Mouse (Mus musculus) gastrocnemius, postnatal 14 days (tissue): ENCODE data around the gene Dao. TPM values are rescaled to one million over a fixed set of nuclear protein-coding genes. Genes with fewer than 3 reads are reported as not detected.

Source experiments
- DNase-seq: peaks from one replicate; pipeline ENCODE4 v3.0.0; 2021; ENCODE audit warnings: mixed read lengths
- intact Hi-C: fragments of 180-260 bp; cut with DNase I; formaldehyde crosslinking; loops from one replicate; pipeline ENCODE4 v1.15.1; 2025; ENCODE audit warnings: low total_unique reads
- total RNA-seq, 2 experiments: library from RNA; stranded (reverse); gene quantifications; 2 replicates each; pipeline ENCODE4 v1.2.3; 2021

The Dao gene
- total RNA-seq, 2 experiments from 2014 or later, result not detected

DNA sequence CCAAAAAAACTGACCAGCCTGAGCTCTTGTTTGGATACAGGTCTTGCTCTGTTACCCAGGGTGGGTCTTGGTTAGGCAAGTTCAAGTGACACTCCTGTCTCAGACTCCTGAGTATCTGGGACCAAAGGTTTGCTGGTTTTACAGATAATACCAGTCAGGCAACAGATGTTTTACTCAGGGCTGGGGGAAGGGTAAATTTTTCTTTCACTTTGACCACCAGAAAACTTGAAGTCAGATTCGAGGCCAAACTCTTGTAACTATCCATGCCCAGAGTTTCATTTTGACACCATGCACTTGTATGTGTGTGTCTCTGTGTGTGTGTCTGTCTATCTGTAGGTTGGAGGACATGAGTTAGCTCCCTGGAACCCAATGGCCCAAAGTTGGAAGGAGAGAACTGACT lies 23.0 kb upstream of the Dao start:
- no peak for DNase-seq
- intact Hi-C loops, result no loop called here

GRCm38 (mm10) chr5:113981171-113981570 lies 22.3 kb upstream of the Dao start:
- no peak for DNase-seq
- intact Hi-C loops, result no loop called here

- intact Hi-C loops, result no loop called here
These were observed 21.7 kb upstream of the Dao start for GRCm38 (mm10) chr5:113981843-113982242.

GRCm38 (mm10) chr5:113983541-113983940 lies 20.0 kb upstream of the Dao start:
- intact Hi-C loops, result no loop called here
- DNase-seq, result no peak

More at GRCm38 (mm10) chr5:113981843-113982242, 21.7 kb upstream of the Dao start:
- DNase-seq, result no peak

GRCm38 (mm10) chr5:113984025-113984740 lies 19.3 kb upstream of the Dao start:
- intact Hi-C loops, result no loop called here

GRCm38 (mm10) chr5:113985737-113986136 lies 17.8 kb upstream of the Dao start:
- DNase-seq, result no peak
- intact Hi-C loops, result no loop called here

More at GRCm38 (mm10) chr5:113984025-113984740, 19.3 kb upstream of the Dao start:
- DNase-seq, result no peak

- intact Hi-C loops, result no loop called here
- DNase-seq, result peak; percentile 77
These were observed 17.1 kb upstream of the Dao start for GRCm38 (mm10) chr5:113986182-113986961.

- no peak for DNase-seq
- intact Hi-C loops, result no loop called here
These were observed 14.0 kb upstream of the Dao start for GRCm38 (mm10) chr5:113989437-113990024.

DNA sequence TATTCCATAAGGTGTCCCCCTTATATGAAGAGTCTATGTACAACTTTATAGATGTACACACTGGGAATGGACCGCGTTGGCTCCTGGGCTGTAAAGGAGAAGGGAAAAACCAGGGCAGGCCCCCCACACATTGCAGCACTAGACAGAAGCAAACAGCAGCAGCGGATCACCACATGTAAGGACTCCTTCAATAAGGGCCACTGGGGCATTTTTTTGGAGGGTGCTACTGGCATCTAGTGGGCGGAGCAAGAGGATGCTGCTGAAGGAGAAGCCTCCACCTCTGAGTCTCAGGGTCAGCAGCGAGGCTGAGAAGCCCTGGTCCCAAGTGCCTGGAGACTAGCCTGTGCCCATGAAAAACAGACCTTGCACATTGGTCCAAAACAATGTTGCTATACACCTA lies 12.9 kb upstream of the Dao start:
- intact Hi-C loops, result no loop called here
- no peak for DNase-seq

DNA sequence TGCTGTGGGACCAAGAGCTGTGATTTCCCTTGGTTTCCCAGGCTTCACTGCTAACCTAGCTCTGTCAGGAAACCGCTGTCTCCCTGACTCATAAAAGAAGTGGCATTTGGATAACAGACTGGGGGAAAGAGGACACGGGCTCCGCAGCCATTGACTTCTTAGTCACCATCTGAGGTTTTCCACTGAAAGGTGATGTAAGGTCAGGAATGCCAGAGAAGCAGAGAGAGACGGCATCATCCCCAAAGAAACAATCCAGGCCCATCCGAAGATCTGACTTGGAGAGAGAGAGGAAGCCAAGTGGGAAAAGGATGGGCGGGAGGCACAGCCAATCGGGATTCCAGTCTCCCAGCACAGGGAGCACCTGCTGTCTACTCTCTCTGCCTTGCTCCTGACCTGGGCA lies 12.4 kb upstream of the Dao start:
- intact Hi-C loops, result no loop called here

GRCm38 (mm10) chr5:113992339-113992831 lies 11.1 kb upstream of the Dao start:
- intact Hi-C loops, result no loop called here
- DNase-seq, result peak; percentile 54

More for the DNA sequence above, 12.4 kb upstream of the Dao start:
- no peak for DNase-seq

- DNase-seq, result peak; percentile 64
These were observed 10.4 kb upstream of the Dao start for GRCm38 (mm10) chr5:113993031-113993486.

DNA sequence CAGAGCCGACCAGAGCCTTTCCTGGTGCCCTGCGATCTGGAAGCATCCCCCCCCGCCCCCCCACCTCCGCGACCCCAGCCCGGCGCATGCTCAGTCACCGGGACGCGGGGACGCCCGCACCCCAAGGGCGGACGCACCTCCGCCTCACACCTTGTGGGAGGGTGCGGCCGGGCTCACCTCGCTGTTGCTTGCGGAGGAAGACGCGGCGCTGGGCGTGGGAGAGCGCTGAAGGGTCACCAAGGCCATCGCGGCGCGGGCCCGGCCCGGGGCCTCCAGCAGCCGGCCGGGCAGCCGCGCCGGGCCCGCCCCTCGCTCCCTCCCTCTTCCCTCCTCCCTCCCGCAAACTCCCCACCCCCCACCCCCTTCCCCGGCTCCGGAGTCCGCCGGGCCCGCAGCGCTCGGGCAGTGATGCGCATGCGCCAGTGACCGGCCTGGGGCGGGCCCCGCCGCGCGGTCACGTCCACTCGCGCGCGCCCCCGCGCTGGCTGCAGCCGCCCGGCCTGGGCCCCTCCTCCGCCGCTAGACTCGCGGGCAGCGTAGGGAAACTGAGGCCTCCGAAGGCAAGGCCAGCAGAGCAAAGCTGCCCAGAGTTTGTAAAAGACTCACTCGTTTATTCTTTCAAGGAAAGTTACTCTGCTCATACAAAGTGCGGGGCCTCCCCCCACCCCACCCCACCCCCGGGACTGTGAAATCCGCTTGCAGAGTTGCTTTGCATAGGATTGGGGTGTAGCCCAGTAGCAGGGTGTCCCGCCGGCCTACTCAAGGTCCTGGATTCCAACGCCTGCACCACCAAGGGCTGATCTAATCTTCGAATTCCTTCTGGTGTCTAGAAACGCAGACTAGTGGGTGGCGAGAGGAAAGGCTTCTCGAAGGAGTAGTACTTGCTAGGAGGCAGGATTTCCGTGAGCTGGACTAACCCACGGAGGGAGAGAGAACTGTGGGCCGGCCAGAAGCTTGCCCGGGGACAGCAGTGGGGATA lies 9.7 kb upstream of the Dao start, which contains the start of gene Ssh1:
TSS of gene Ssh1 (minus strand) at position 408 of the 979 bp plus-strand sequence.
- intact Hi-C loops, result no loop called here
- peak; percentile 92 for DNase-seq

More at GRCm38 (mm10) chr5:113993031-113993486, 10.4 kb upstream of the Dao start:
- intact Hi-C loops, result no loop called here

- DNase-seq, result no peak
- intact Hi-C loops, result no loop called here
These were observed 7.0 kb upstream of the Dao start for GRCm38 (mm10) chr5:113996458-113996857.

- intact Hi-C loops, result no loop called here
- no peak for DNase-seq
These were observed 4.1 kb upstream of the Dao start for GRCm38 (mm10) chr5:113999382-113999781.

- no peak for DNase-seq
- intact Hi-C loops, result no loop called here
These were observed 1.1 kb downstream of the Dao start for GRCm38 (mm10) chr5:114004573-114004972.

- intact Hi-C loops, result no loop called here
- DNase-seq, result no peak
These were observed 1.6 kb downstream of the Dao start for GRCm38 (mm10) chr5:114005100-114005499.

- intact Hi-C loops, result no loop called here
- no peak for DNase-seq
These were observed 3.5 kb downstream of the Dao start for GRCm38 (mm10) chr5:114006974-114007373.
